Mouse (Mus musculus) hindbrain, embryonic 14.5 days (tissue): ENCODE data around the gene Ubl5. TPM values are rescaled to one million over a fixed set of nuclear protein-coding genes. Genes with fewer than 3 reads are reported as not detected.

Experiments used
- ATAC-seq: fragments of 200-750 bp; cut with Nextera tagmentation; 2 replicates; pipeline ENCODE4 v1.8.0; 2017; ENCODE audit warnings: moderate number of reproducible peaks, mild to moderate bottlenecking, moderate TSS enrichment, moderate library complexity; ENCODE audit not compliant: low FRiP score
- DNase-seq: peaks from one replicate; pipeline ENCODE4 v3.0.0-alpha.2; 2015; ENCODE audit warnings: low spot score
- H3K27ac ChIP-seq: fragments of 300-500 bp; sonication (generic); 2 replicates; pipeline ENCODE4 v1.5.1; 2014; ENCODE audit warnings: mild to moderate bottlenecking, moderate library complexity
- H3K27me3 ChIP-seq: fragments of 300-500 bp; sonication (generic); 2 replicates; pipeline ENCODE4 v1.6.1; 2014; ENCODE audit warnings: mild to moderate bottlenecking, low read length, mixed read lengths; ENCODE audit not compliant: control insufficient read depth, insufficient read depth
- H3K36me3 ChIP-seq: fragments of 300-500 bp; sonication (generic); replicated peaks from 2 replicates; pipeline ENCODE4 v1.6.1; 2014; ENCODE audit not compliant: control insufficient read depth, insufficient read depth
- H3K4me1 ChIP-seq: fragments of 300-500 bp; sonication (generic); replicated peaks from 2 replicates; pipeline ENCODE4 v1.6.1; 2014; ENCODE audit warnings: antibody characterized with exemption, low read length, mixed read lengths; ENCODE audit not compliant: control insufficient read depth, insufficient read depth
- H3K4me2 ChIP-seq: fragments of 300-500 bp; sonication (generic); replicated peaks from 2 replicates; pipeline ENCODE4 v1.6.1; 2014; ENCODE audit warnings: mild to moderate bottlenecking, moderate library complexity
- H3K4me3 ChIP-seq: fragments of 300-500 bp; sonication (generic); replicated peaks from 2 replicates; pipeline ENCODE4 v1.5.1; 2014; ENCODE audit warnings: mild to moderate bottlenecking, low read length
- H3K9ac ChIP-seq: fragments of 300-500 bp; sonication (generic); 2 replicates; pipeline ENCODE4 v1.6.1; 2014
- H3K9me3 ChIP-seq: fragments of 300-500 bp; sonication (generic); 2 replicates; pipeline ENCODE4 v1.6.1; 2016; ENCODE audit warnings: low read length; ENCODE audit not compliant: control insufficient read depth
- WGBS: fragments of 180-500 bp; shearing (Covaris S2); extraction: QIAGEN DNeasy Blood & Tissue Kit; methylation state at CpG from one replicate; pipeline ENCODE4 v1.1.7; 2014; 5-methylcytosine and 5-hydroxymethylcytosine counted together
- polyA plus RNA-seq: library from polyadenylated mRNA; unstranded; fragments of >200 nt; fragmentation: Nextera tagmentation; extraction: Ambion mirVana; gene quantifications from 2 replicates; pipeline ENCODE4 v1.2.1, GENCODE M21; 2014

Gene Ubl5
- polyA plus RNA-seq = 414 and 480 TPM in 2 replicates

GRCm38 (mm10) chr9:20642101-20642895 is at the start of gene Ubl5:
Ubl5 (plus strand) TSS chr9:20642878.
- DNase-seq = peak; percentile 90
- H3K4me3 ChIP-seq = peak within 1 kb of the TSS; percentile 79
- H3K9me3 ChIP-seq = no peaks in the 10 kb centered on the region
- H3K4me2 ChIP-seq = peak within 1 kb of the TSS; percentile 98
- H3K27me3 ChIP-seq = no peaks in the 10 kb centered on the region
- H3K27ac ChIP-seq = peak within 1 kb of the TSS; percentile 89
- peak; percentile 91 for ATAC-seq
- peaks cover 23% of the 10 kb centered on the region for H3K4me1 ChIP-seq
- H3K36me3 ChIP-seq = peaks cover 37% of the 10 kb centered on the region
- peak within 1 kb of the TSS; percentile 84 for H3K9ac ChIP-seq
- WGBS = under 1% methylated on average over 50 of the region's 51 CpGs

GRCm38 (mm10) chr9:20601270-20601669 is 41.4 kb upstream of the Ubl5 start:
- Histone ChIP-seq H3K27ac (no peak overlapping the region), H3K4me3 (no peak overlapping the region), H3K4me2 (no peak overlapping the region), H3K9me3 (no peaks in the 10 kb centered on the region), H3K4me1 (peaks cover 2% of the 10 kb centered on the region; the same call in 1 of the 2 replicates), H3K27me3 (no peaks in the 10 kb centered on the region), H3K9ac (no peak overlapping the region), H3K36me3 (peaks cover 45% of the 10 kb centered on the region)
- ATAC-seq (no peak), DNase-seq (no peak)
- 79% methylated on average over 6 of the region's 6 CpGs for WGBS

GRCm38 (mm10) chr9:20606269-20606668 is 36.4 kb upstream of the Ubl5 start:
- Histone ChIP-seq H3K4me2 (peak overlapping the region; percentile 84), H3K27me3 (no peaks in the 10 kb centered on the region), H3K4me3 (peak overlapping the region; percentile 77; the same call in 1 of the 2 replicates), H3K9me3 (no peaks in the 10 kb centered on the region), H3K4me1 (peaks cover 15% of the 10 kb centered on the region), H3K36me3 (peaks cover 27% of the 10 kb centered on the region), H3K9ac (peak overlapping the region; percentile 93), H3K27ac (peak overlapping the region; percentile 99)
- ATAC-seq = no peak
- no peak for DNase-seq
- 100% methylated on average over 1 of the region's 1 CpGs for WGBS

- WGBS = under 1% methylated on average over 57 of the region's 57 CpGs
- peak; percentile 89 for ATAC-seq
These were observed 35.3 kb upstream of the Ubl5 start for GRCm38 (mm10) chr9:20607100-20607974.

GRCm38 (mm10) chr9:20609831-20610464 is 32.7 kb upstream of the Ubl5 start:
- Histone ChIP-seq H3K27me3 (no peaks in the 10 kb centered on the region), H3K36me3 (peaks cover 10% of the 10 kb centered on the region; the same call in 1 of the 2 replicates), H3K9me3 (no peaks in the 10 kb centered on the region), H3K4me2 (no peak overlapping the region), H3K27ac (no peak overlapping the region), H3K9ac (no peak overlapping the region), H3K4me1 (peaks cover 15% of the 10 kb centered on the region), H3K4me3 (no peak overlapping the region)
- DNase-seq (no peak), ATAC-seq (no peak)
- 88% methylated on average over 5 of the region's 5 CpGs for WGBS

More at GRCm38 (mm10) chr9:20607100-20607974, 35.3 kb upstream of the Ubl5 start:
- H3K4me2 ChIP-seq = peak overlapping the region; percentile 84
- H3K9ac ChIP-seq = peak overlapping the region; percentile 93
- H3K36me3 ChIP-seq = peaks cover 17% of the 10 kb centered on the region
- H3K9me3 ChIP-seq = no peaks in the 10 kb centered on the region
- DNase-seq = peak; percentile 95
- peak overlapping the region; percentile 77 for H3K4me3 ChIP-seq
- H3K27me3 ChIP-seq = no peaks in the 10 kb centered on the region
- peak overlapping the region; percentile 99 for H3K27ac ChIP-seq
- H3K4me1 ChIP-seq = peaks cover 15% of the 10 kb centered on the region

GRCm38 (mm10) chr9:20611976-20612375 is 30.7 kb upstream of the Ubl5 start:
- H3K36me3 ChIP-seq = peaks cover 12% of the 10 kb centered on the region
- H3K4me1 ChIP-seq = peaks cover 7% of the 10 kb centered on the region
- H3K9me3 ChIP-seq = no peaks in the 10 kb centered on the region
- DNase-seq (no peak), ATAC-seq (no peak)
- H3K4me2 ChIP-seq = no peak overlapping the region
- 88% methylated on average over 5 of the region's 5 CpGs for WGBS
- H3K9ac ChIP-seq = no peak overlapping the region
- no peaks in the 10 kb centered on the region for H3K27me3 ChIP-seq
- no peak overlapping the region for H3K4me3 ChIP-seq
- H3K27ac ChIP-seq = no peak overlapping the region

GRCm38 (mm10) chr9:20616685-20617084 is 26.0 kb upstream of the Ubl5 start:
- no peak overlapping the region for H3K9ac ChIP-seq
- WGBS = 97% methylated on average over 2 of the region's 2 CpGs
- no peak overlapping the region for H3K4me2 ChIP-seq
- no peak overlapping the region for H3K4me3 ChIP-seq
- H3K4me1 ChIP-seq = no peaks in the 10 kb centered on the region
- H3K27ac ChIP-seq = no peak overlapping the region
- H3K36me3 ChIP-seq = peaks cover 13% of the 10 kb centered on the region; the same call in 1 of the 2 replicates
- ATAC-seq = no peak
- H3K9me3 ChIP-seq = no peaks in the 10 kb centered on the region
- no peaks in the 10 kb centered on the region for H3K27me3 ChIP-seq
- DNase-seq = no peak

- no peaks in the 10 kb centered on the region for H3K27me3 ChIP-seq
- H3K36me3 ChIP-seq = 0 out of 2 replicates have a peak, but pooled peaks cover 3% of the 10 kb centered on the region
- H3K4me2 ChIP-seq = no peak overlapping the region
- no peak overlapping the region for H3K9ac ChIP-seq
- no peaks in the 10 kb centered on the region for H3K4me1 ChIP-seq
- H3K27ac ChIP-seq = no peak overlapping the region
- H3K9me3 ChIP-seq = no peaks in the 10 kb centered on the region
- ATAC-seq (no peak), DNase-seq (no peak)
- no peak overlapping the region for H3K4me3 ChIP-seq
- 95% methylated on average over 2 of the region's 2 CpGs for WGBS
These were observed 11.3 kb upstream of the Ubl5 start for GRCm38 (mm10) chr9:20631332-20631731.
